Mouse (Mus musculus) bone marrow, adult 2 months (tissue): ENCODE data around the gene Myd88. TPM values are rescaled to one million over a fixed set of nuclear protein-coding genes. Genes with fewer than 3 reads are reported as not detected.
A peak's percentile ranks its signal among the peaks of the same experiment; 100 is the strongest.

Experiments
- H3K27ac ChIP-seq: fragments of 200-500 bp; 2 replicates; pipeline ENCODE4 v1.5.1; 2012; ENCODE audit warnings: low read depth, mild to moderate bottlenecking, control low read depth, inconsistent platforms, low read length; ENCODE audit not compliant: control insufficient read depth, poor library complexity, insufficient read depth
- H3K4me1 ChIP-seq: fragments of 200-500 bp; 2 replicates; pipeline ENCODE4 v1.6.1; 2011; ENCODE audit warnings: low read length; ENCODE audit not compliant: control insufficient read depth, insufficient read depth
- H3K4me3 ChIP-seq: fragments of 200-500 bp; replicated peaks from 2 replicates; pipeline ENCODE3; 2011; ENCODE audit warnings: mild to moderate bottlenecking, low read depth, low read length, control low read depth; ENCODE audit not compliant: control insufficient read depth
- CTCF ChIP-seq: fragments of 200-500 bp; IDR thresholded peaks from 2 replicates; pipeline ENCODE4 v1.5.1; 2011; ENCODE audit warnings: low read length, control low read depth; ENCODE audit not compliant: control insufficient read depth, insufficient read depth
- POLR2A ChIP-seq: fragments of 200-500 bp; IDR thresholded peaks from 2 replicates; pipeline ENCODE4 v1.6.1; 2011; ENCODE audit warnings: low read depth, mild to moderate bottlenecking, control low read depth, low read length, borderline replicate concordance; ENCODE audit not compliant: control insufficient read depth
- WGBS: fragments of 180-500 bp; shearing (Covaris S2); methylation state at CpG from one replicate; pipeline ENCODE4 v1.1.7; 2018; 5-methylcytosine and 5-hydroxymethylcytosine counted together
- polyA plus RNA-seq: library from polyadenylated mRNA; stranded (reverse); fragments of >200 nt; gene quantifications from 2 replicates; pipeline ENCODE4 v1.2.4, GENCODE M21; 2011; ENCODE audit warnings: low replicate concordance; ENCODE audit not compliant: missing spikeins, insufficient read depth, insufficient read length

Myd88 gene
- polyA plus RNA-seq, 1 experiment = 26.2 TPM

- Histone ChIP-seq H3K27ac (peak within 1 kb of the TSS; percentile 98), H3K4me1 (peaks cover 2% of the 10 kb centered on the region; the same call in 1 of the 2 replicates), H3K4me3 (peak within 1 kb of the TSS; percentile 91)
- under 1% methylated on average over 76 of the region's 76 CpGs for WGBS
- TF ChIP-seq CTCF = no peak
- peak; percentile 66; the same call in 1 of the 2 replicates for TF ChIP-seq POLR2A
Observed at GRCm38 (mm10) chr9:119322289-119323259, 18.6 kb downstream of the Myd88 start, which contains the start of gene Oxsr1. Oxsr1 (minus strand) TSS chr9:119322427.

- under 1% methylated on average over 56 of the region's 59 CpGs for WGBS
- Histone ChIP-seq H3K27ac (peak overlapping the region; percentile 98), H3K4me1 (peaks cover 2% of the 10 kb centered on the region; the same call in 1 of the 2 replicates), H3K4me3 (peak overlapping the region; percentile 77)
- TF ChIP-seq POLR2A (0 out of 2 replicates have a peak, but pooled peaks have one; percentile 15), CTCF (no peak)
Observed at GRCm38 (mm10) chr9:119321392-119322229, 19.6 kb downstream of the Myd88 start.

GRCm38 (mm10) chr9:119320946-119321345, 20.3 kb downstream of the Myd88 start:
- 38% methylated on average over 7 of the region's 7 CpGs for WGBS
- H3K4me3 ChIP-seq = peak overlapping the region; percentile 13
- no peak overlapping the region for H3K27ac ChIP-seq
- TF ChIP-seq POLR2A (no peak), CTCF (no peak)
- H3K4me1 ChIP-seq = peaks cover 2% of the 10 kb centered on the region; the same call in 1 of the 2 replicates

- H3K4me3 ChIP-seq = no peak overlapping the region
- peaks cover 2% of the 10 kb centered on the region; the same call in 1 of the 2 replicates for H3K4me1 ChIP-seq
- 90% methylated on average over 7 of the region's 7 CpGs for WGBS
- no peak overlapping the region for H3K27ac ChIP-seq
- TF ChIP-seq POLR2A (no peak), CTCF (no peak)
Observed at GRCm38 (mm10) chr9:119320446-119320845, 20.8 kb downstream of the Myd88 start.

- no peak overlapping the region for H3K4me3 ChIP-seq
- peaks cover 2% of the 10 kb centered on the region; the same call in 1 of the 2 replicates for H3K4me1 ChIP-seq
- 83% methylated on average over 1 of the region's 1 CpGs for WGBS
- TF ChIP-seq CTCF (no peak), POLR2A (no peak)
- H3K27ac ChIP-seq = no peak overlapping the region
Observed at GRCm38 (mm10) chr9:119318891-119319290, 22.3 kb downstream of the Myd88 start.

GRCm38 (mm10) chr9:119313096-119313495, 28.1 kb downstream of the Myd88 start:
- TF ChIP-seq CTCF = no peak
- no peak for TF ChIP-seq POLR2A
- no peak overlapping the region for H3K4me3 ChIP-seq
- WGBS = 93% methylated on average over 10 of the region's 10 CpGs
- H3K4me1 ChIP-seq = no peaks in the 10 kb centered on the region; the same call in 1 of the 2 replicates
- H3K27ac ChIP-seq = no peak overlapping the region

- Histone ChIP-seq H3K4me1 (no peaks in the 10 kb centered on the region; the same call in 1 of the 2 replicates), H3K4me3 (no peak overlapping the region), H3K27ac (no peak overlapping the region)
- no peak for TF ChIP-seq POLR2A
- TF ChIP-seq CTCF = no peak
- 74% methylated on average over 1 of the region's 1 CpGs for WGBS
Observed at GRCm38 (mm10) chr9:119309067-119309466, 32.1 kb downstream of the Myd88 start.
